Mouse (Mus musculus) kidney, adult 11 months (tissue): ENCODE measurements around the gene Bcas3.
"Not testable (repeated sequence)": the region's sequence is repeated elsewhere in the genome, so short reads cannot be mapped to it uniquely, and the experiment has no call there.

Experiments
- DNase-seq: peaks from one replicate; pipeline ENCODE4 v3.0.0; 2022

Bcas3 gene

DNA sequence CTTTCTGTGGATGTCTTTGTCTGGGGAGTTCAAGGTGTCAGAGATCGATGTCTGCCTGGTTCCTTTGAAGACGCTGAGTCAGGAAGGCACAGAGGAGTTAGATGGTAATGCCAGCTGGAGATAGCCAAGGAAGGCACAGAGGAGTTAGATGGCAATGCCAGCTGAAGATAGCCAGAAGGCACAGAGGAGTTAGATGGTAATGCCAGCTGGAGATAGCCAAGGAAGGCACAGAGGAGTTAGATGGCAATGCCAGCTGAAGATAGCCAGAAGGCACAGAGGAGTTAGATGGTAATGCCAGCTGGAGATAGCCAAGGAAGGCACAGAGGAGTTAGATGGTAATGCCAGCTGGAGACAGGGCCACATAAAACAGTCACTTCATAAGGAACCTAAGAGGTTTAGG is 363.8 kb downstream of the Bcas3 start:
- DNase-seq = not testable (repeated sequence)

DNA sequence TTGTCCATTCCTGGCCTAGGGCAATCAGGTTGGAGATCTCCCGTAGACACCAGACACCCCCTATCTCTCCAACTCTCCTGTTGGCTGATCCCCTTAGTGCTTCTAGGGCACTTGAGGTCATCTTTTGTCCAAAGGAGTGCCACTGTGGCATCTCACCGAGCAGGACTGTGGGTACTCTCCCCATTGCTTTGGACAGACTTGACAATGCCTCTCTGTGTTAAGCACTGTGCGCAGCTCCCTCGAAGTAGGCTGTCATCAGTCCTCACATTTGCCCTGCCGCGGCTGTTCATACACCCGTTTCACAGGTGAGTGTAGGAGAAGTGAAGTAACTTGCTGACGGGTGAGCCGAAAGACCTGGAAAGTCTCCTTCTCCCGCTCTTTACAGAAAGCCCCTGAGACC is 366.1 kb downstream of the Bcas3 start:
- no peak for DNase-seq

DNA sequence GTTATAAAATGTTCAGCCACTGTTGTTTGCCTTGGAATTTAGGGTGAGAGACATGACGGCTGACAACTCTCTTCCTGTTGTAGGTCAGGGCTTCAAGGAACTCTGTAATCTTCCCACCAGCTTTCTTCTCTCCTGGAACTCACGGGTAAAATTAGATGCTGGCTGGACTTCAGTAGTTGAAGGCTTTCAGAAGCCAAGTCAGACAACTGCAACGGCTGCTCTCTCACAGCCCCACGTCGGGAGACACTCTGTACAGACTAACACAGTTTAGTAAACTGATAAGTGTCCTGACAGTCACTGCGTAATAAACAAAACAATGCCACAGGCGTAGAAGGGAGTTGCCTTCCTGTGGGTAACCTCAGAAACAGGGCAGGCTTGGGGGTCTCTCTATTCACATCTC is 366.8 kb downstream of the Bcas3 start:
- DNase-seq = no peak

DNA sequence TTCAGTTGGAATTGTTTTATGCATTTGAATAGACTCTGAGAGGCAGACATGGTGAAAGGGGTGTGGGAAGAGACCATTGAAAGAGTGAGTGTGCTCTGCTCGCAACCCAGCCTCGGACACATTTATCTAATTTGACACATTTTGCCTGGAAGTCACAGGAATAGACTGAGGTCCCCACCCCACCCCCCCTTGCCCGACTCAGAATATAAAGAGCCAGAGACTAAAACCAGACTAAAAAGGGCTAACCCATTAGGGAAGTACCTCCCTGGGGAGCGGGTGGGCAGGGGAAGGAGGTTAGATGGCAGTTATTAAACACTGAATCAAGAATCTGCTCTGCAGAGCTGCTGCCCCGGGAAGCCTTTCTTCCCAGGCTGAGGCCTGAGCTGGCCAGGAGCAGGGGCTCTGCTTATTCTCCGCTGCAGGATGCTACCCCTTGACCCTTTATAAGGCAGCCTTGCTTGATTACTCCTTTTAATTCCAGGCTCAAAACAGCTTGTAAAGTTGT is 367.4 kb downstream of the Bcas3 start:
- DNase-seq = no peak

DNA sequence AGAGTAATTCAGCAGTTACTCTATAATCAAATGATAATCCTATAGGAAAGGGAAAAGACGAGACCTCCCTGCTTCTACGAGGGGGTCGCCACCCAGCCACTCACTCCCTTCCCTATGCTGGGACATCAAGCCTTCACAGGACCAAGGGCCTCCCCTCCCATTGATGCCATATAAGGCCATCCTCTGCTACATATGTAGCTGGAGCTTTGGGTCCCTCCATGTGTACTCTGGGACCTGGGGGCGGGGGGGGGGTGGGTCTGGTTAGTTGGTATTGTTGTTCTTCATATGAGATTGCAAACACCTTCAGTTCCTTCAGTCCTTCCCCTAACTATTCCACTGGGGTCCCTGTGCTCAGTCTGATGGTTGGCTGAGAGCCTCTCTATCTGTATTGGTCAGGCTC is 369.0 kb downstream of the Bcas3 start:
- no peak for DNase-seq

DNA sequence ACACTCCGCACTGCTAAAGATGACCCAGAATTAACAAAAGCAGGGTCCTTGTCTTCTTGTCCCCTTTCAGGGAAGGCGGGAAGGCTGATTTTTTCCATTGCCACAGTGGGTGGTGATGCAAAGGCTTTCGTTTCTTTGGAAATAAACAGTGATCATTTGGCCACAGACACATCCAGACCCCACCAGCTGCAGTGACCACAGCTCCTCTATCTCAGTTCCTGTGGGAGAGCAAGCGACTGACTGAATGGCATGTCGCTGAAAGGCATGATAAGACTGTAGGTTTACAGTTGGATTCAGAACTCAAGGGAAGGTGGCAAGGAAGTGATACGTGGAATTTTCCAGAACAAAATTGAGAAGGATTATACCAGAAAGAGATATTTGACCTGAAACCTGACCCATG is 371.2 kb downstream of the Bcas3 start:
- no peak for DNase-seq

DNA sequence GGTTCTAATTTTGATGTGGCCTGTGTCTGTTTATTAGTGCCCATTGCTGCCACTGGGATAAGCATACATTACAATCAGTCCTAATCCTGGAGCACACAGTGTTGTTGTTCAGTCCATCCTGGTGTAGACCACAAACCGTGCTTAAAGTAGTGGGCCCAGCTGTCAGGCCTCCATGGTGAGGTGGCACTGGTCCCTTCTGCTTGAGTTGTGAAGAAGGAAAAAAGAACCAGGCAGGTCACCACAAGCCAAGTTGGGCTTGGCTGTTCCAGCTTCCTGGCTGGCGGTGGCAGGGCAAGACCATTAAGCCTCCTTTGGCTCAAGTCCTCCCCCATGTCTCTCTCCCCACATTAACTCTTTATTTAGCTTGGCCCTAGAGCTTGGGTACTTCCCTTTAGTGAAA is 376.8 kb downstream of the Bcas3 start:
- DNase-seq = no peak

DNA sequence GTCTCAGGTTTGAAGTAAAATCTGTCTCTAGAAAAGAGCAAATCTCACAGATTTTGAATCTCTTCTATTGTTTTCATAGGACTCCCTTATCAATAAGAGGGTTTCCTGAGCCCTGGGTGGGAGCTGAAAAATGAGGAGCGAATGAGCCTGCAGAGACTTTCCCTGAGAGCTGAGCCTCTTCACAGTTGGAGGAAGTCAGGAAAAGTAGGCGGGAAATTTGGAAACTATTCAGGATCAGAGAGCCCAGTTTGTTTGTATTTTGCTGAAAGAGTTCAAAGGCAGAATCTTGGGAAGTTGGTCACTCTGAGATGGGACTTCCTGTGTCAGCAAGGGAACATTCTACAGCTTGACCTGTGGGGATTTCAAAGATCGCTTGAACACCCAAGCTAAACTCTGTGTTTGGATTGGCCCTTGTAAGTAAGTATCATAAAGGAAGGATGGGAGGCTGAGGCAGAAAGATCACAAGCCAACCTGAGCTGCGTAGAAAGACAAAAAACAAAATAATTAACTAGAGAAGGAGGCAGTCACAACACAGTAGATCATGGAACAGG is 379.6 kb downstream of the Bcas3 start:
- no peak for DNase-seq

DNA sequence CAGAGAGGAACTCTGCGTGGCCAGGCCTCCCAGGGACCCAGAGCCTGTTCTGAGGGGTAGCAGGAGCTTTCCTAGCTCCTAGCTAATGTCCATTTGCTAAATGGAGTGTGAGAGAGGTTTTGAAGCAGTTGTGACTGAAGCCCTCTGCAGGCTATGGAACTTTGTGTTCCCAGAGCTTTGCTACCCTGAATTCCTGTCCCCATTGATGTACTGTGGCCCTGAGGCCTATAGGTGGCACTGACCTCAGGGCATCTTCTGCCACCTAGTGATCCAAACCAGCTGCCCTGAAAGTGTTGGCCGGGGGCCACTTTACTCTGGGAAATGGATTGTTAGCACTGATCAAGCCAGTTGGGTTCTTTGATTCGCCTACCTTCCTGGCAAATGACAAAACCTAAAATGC is 380.6 kb downstream of the Bcas3 start:
- DNase-seq = peak; percentile 14

DNA sequence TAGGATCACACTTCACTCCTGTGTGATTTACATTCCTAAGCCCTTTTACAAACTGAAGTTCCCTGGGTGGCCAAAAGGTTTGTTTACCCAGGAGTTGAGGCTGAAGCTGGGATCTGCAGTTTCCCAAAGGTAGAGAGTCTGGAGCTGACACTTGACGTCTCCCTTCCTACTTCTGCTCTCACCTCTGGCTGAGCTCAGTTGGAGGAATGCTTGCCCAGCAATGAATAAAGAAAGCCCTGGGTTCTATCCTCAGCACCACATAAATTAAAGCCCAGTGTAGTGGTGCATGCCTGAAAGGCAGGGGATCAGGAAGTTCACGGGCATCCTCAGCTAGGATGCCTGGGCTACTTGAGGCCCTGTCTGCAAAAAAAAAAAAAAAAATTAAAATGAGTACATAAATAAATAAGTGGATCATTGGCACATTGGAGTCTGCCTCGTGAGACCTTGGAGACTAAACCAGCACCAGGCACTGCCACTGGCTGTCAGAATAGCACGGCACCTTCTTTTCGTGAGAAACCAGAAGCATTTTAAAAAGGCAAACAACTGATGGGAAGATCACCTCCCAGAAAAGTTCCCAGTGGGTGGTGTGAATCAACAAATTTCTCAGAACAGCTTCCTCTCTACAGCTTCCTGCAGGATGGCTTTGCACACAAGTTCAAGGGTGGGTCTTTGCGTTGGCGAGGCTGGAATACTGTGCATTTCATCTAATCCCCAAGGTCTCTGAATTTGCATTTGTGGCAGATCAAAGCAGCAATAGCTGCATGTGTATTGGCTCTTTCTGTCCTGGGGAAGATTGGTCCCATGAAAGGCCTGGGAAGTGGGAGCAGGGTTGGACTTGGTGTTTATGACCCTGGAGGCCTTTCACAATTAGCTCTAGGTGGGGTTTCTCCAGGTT is 381.6 kb downstream of the Bcas3 start:
- no peak for DNase-seq

DNA sequence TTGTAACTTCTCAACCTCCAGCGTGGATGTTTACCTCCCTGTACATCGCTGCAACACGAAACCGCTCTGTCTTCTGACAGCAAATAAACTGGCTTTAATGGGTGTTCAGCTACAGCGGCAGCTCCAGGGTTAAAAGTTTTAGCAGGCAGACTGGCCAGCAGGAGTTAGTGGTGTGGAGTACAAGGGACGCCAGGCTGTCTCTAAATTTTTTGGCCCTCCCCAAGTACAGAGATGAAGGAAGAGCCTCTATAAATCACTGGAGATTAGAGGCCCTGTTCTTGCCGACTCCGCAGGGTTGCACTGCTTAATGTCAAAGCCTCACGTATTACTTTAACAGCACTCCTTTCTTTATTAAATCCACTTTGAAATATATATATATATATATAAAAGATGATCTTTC is 384.3 kb downstream of the Bcas3 start:
- DNase-seq = no peak

DNA sequence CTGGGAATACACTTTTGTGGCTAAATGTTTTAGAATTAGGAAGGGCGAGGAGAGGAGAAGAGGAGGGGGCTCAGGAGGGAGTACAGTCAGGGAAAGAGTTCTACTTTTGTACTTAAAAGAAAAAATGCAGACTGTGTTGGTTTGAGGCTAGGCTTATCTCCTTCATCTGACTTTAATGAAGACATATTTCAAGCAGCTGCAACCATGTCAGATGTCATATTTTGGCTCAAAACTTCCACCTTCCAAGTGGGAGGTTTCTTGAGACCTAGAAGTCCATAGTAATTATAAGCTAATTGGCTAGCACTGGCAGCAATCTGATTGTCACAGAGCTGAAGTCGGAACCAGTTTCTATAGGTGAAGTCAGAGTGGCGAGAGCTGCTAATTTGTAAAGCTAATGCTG is 384.9 kb downstream of the Bcas3 start:
- DNase-seq = no peak

DNA sequence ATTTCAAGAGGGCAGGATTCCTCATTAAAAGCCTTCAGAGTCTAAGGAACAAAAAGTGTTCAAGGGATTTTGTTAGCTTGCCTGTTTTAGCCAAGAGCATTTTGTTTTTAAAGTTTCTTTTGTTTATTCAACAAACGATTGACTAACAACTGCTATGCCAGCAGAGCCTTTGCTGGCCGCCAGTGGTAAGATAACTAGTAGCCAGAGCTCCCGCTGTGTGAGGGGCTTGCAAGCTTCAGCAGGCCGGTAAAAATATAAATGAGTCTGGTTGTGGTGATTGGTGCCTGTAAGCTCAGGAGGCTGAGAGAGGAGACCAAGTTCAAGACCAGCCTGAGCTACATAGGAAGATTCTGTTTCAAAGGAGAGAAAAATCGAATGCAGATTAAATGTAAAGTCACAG is 385.6 kb downstream of the Bcas3 start:
- DNase-seq = no peak

DNA sequence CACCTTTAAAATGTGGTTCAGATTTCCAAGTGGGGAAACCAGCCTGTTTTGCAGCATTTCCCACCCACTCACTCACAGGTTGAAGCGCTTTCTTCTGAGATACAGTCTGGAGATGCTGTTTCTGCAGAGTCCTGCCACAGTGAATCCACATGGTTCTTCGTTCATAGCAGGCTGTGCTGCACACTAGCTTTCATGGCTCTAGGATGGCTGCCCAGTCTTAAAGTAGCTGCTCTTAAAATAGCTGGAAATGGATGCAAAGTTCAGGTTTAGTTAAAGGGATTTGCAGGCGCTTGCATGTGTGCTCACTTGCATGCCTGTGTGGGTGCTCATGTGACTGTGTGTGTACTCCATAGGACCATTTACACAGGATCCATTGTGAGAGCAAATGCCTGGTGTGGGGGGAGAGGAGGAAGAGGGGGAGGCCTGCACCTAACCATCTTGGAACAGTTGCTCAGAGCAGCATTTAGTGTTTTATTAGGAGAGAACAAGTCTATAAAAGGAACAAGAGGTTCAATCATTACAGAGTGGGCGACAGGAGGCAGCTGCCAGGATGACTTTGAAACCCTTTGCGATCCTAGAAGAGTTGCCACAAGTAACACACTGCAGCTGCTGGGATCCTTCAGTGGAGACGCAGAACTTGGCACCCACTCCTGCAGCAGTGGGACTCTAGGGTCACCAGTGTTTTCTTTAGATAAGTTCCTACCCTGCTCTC is 386.5 kb downstream of the Bcas3 start:
- no peak for DNase-seq

DNA sequence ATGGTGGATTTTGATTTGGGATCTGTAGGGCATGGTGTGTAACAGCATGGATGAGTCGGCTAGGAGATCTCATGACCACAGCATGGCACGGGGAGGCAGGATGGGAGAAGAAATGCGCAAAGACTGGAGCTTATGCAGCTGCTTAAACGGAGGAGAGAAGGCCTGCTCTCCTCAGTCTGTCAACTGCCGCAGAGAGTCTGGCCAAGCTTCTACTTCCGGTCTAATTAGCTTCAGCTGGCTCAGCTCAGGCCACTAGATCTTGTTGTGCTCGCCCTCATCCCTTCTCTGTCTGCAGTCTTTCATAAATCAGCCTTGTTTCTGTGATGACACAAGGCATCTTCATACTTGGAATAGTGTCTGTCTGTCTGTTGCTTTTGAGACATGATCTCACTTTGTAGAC is 393.4 kb downstream of the Bcas3 start:
- DNase-seq = no peak

DNA sequence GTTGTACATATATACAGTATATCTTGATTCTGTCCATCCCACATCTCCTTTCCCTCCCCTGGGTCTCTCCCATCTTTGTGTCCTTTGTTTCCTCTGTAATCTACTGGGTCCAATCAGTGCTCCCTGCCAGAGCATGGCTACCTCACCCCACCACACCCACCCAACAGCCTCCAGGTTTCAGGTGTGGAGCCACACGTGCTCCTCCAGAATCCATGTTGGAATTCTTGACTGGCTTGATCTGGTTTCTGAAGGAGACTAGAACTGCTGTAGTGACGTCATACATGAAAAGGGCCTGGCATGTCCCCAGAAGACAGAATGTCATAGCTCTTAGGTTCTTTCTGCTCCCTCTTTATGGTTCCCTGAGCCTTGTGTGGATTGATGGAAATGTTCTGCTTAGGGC is 395.9 kb downstream of the Bcas3 start:
- no peak for DNase-seq

DNA sequence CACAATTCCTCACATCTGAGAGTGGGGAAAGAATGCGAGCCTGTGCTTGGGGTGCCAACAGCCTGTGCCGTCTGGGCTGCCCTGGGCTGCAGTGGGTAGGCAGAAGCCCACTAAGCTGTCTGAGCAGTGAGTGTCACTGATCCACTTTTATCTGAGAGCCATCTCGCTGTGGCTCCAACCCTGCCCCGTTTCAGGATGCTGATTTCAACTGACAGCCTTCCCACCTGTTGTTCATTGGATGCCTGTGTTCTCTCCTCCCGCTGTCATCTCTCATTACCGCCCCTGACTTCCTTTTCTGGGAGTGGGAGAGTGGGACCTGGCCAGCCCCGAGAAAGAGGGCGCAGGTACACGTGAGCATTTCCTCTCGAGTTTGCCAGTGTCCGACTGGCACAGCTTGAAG is 398.2 kb downstream of the Bcas3 start:
- no peak for DNase-seq

DNA sequence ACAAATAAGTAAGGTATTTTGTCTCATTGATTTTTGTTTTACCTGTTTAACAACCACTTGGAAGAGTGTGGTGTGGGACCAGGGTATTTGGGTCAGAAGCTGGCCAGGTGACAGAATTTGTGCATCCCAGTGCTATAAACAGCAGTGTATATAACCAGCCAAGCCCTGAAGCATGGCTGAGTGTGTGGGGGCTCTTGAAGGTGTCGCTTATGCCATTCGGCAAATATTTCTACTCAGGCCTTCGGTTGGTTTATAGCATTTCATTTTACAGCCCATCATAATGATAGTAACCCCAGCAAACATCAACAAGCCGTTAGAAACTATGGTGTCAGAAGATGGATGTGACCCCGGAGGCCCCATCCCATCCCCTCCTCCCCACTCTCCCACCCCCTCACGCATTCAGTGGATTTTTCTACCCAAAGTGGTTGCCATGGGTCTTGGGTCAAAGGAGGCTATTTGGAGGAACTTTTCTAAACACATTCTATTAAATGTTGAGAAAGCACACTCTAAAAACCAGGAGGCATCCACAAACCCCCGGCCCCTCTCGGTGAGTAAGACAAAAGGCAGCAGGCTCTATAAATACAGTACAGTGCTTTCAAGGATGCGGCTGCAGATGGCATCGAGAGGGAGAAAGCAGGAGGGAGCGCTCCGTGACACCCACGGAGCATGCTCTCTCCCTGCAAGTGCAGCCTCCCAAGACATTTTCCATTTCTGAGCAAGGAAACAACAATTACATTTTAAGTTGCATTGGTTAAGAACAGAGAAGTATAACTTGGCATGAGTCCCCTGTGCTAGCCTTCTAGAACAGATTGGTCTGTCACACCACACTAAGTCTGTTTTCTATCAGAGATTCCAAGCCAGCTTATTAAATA is 401.9 kb downstream of the Bcas3 start:
- DNase-seq = no peak

DNA sequence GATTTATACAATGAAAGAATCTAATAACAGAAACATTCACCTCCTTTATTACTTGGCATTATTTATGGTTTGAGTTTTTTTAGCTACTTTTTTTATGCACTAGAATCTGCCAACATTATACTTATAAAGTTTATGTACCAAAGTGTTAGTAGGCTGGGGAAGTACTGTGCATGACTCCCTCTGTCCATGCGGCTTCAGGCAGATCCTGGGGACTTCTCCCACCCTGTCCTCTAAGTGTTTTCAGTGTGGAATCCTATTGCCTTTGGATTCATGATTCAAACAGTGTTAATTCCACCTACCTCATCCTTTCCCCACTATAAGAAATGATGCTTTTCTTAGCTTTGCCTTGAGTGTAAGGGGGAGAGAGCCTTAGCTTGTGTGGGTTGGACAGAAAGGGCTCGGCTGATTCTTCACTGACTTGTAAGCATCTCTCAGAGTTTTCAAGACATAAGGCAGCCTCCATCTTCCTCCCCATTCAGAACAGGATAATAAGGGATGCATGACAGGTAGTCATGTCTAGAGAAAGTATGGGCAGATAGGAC is 402.6 kb downstream of the Bcas3 start:
- no peak for DNase-seq

DNA sequence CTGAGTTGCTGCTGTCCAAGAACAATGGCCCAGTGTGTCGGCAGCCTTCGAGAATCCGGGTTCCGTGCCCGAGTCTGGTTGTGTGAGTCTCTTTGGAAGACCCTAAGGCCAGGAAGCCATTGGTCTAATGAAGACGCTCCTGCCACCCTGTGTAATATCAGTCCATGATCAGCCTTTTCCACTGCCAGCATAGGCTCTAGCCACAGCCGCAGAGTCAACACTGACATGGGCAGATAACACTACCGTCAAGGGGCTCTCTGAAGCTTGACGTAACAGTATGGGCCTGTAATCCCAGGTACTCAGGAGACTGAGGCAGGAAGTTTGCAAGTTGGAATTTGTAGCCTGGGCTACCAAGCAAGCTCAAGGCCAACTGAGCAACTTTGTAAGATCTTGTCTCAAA is 405.9 kb downstream of the Bcas3 start:
- DNase-seq = no peak

DNA sequence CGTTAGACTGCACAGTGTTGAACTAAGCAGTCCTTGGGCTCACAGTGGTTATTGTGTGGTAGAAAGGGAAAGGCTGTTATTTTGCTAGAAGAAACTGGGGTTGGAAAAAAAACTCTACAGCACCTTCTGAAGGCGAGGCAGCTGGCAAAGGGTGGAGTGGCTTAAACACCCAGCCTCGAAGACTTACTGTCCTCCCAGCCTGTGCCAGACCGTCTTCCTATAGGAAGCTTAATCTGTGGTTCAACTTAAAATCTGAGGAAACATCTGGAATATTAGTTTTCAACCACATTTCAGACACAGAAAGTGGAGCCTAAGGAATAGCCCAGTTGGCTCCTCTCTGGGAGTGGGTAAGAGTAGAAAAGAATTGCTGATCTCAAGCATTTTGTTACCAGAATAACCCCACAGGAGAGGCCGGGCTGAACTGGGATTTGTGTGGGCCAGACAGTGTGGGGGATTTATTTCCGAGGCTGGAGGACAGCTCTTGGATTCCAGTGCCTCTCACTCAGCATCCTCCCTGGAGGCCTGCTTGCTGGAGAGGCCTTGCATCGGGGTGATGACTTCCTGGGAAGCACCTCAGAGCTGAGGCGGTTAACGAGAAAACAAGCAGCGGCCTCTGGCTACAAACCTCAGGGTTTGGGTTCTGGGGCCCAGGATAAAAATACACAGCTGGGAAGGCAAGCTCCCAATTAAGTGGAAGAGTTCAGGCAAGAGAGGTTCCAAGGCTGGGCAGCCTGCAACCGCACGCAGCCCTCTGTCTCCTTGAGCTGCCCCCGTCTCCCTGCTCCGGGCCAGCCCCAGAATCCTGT is 406.9 kb downstream of the Bcas3 start:
- DNase-seq = no peak
